Mouse (Mus musculus) gastrocnemius, adult 8-10 months (tissue): ENCODE data around the gene Gbp2b. TPM values are rescaled to one million over a fixed set of nuclear protein-coding genes. Genes with fewer than 3 reads are reported as not detected.
"Not testable (repeated sequence)": the region's sequence is repeated elsewhere in the genome, so short reads cannot be mapped to it uniquely, and the experiment has no call there.

ENCODE experiments used
- DNase-seq, 2 experiments: peaks; one replicate each; pipeline ENCODE4 v3.0.0; 2022; ENCODE audit warnings: low spot score in 2 of 2
- microRNA-seq: library from miRNA; unstranded; fragments of <30 nt; microRNA quantifications from one replicate; pipeline ENCODE4 v1.2.0, GENCODE M21; 2022
- total RNA-seq, 4 experiments: library from RNA; stranded (reverse); gene quantifications; 2 replicates each; pipeline ENCODE4 v1.2.4; 2022

Gene Gbp2b
- total RNA-seq, 4 experiments from 2014 or later = not detected

DNA sequence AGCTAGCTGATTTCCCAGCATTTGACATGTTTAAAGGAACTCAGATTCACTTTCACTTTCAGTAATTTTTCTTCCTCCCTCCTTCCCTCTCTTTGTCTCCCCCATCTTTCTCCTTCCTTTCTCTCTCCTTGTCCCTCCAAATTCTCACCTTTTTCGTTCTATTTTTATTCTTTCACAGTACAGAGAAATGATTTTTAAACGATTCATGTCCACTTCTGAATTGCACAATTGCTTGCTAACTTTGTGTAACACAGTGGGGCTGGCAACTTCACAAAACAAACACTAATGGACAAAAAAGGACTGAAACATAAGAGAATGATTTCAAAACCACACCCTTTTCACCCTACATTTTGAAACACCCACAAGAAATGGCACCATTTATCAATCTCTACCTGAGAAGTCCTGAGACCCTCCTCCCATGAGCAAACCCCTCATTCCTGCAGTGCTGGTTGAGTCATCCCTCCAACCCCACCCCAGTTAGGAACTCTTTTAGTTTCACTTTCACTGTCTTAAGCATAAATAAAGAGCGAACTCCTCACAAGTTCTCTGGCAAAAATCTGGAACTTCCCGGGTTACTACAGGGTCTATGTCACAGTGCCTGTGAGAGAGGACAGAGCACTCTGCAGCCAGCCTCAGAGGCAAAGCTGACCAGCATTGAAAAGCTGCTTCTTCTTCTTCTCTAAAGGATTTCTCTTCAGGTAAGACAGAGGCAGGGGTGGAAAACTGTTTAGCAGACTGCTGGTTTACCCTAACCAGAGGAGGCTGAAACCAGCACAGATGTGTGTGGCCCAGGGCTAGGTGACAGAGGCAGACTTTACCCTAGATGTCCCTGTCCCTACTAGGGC, 25.7 kb downstream of the Gbp2b start, which contains the start of gene Gbp2:
TSS of gene Gbp2 (plus strand) at position 492 of the 845 bp plus-strand sequence.
- DNase-seq = peak in 1 of 2 experiments; percentile 7

DNA sequence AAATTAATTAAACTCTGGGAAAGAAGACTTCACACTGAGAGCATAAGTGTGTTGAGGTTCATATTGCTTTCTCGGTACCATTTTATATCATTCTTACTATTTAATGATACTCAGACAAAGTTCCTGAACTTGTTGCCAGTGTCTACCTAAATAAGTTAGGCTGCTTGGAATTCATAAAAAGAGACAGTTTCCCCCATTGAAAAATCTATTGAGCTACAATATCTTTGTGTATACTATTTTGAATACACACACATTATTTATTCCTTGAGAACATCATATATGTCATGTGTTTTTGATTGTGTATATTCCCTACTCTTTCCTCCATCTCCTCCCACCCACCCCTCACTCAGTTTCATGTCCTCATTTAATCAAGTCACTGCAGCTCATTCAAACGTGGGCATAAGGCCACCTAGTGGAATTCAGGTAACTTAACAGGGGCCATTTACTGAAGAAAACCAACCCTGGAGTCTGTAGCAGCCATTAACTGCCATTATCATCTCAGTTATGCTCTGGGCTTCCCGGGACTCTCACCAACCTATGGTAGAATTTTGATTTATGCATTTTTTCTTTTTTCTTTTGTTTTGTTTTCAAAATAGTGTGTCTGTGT, 26.4 kb downstream of the Gbp2b start:
- DNase-seq = no peak

DNA sequence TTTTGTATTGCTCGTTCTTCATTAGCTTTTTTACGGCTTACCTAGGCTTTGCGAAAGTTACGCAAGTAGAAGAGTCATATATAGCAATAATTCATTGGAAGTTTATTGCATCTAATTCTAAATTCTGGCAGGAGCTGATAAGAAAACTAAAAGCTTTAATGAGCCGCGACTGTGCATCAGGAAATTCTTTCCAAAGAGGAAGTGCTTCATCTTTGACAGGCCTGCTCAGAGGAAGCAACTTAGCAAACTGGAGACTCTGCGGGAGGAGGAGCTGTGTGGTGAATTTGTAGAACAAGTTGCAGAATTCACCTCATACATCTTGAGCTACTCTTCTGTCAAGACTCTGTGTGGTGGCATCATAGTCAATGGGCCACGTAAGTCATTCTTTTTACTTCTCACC, 35.7 kb downstream of the Gbp2b start:
- DNase-seq = no peak

- DNase-seq = peak; percentile 18 to 43
Observed at GRCm38 (mm10) chr3:142640201-142640600, 45.6 kb downstream of the Gbp2b start.

GRCm38 (mm10) chr3:142645949-142646348, 51.3 kb downstream of the Gbp2b start:
- peak; percentile 10 to 27 for DNase-seq

GRCm38 (mm10) chr3:142647836-142648235, 53.2 kb downstream of the Gbp2b start:
- not testable (repeated sequence) for DNase-seq

DNA sequence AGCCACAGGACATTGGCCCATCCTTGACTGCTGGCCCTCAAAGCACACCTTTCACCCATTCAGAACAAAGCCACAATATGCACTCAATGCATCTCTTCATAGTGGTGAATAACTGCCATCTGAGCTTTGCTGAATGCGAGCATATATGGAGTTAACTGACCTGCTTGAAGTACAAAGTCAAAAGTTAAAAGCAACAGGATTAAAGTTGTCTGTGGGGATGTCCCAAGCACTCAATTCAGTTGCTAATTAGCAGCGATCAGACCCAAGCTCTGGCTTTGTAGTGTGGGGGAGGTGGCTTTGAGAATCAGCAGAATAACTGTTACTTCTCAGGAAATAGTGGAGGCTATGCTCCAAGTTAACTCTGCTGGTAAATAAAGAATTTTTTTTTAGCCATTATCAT, 55.6 kb downstream of the Gbp2b start:
- no peak for DNase-seq

- no peak for DNase-seq
Observed at GRCm38 (mm10) chr3:142664723-142665122, 70.1 kb downstream of the Gbp2b start.

Small RNA genes lying within 50 kb of the gene (microRNA-seq; reads per million reads assigned to microRNA genes)
- not detected for gene Mir6381

Other genes with a start within 250 kb of the Gbp2b start
- gene Pdlim5, start 199.2 kb upstream of the Gbp2b start, total RNA-seq = 100 to 1,000 TPM; 455 to 713 (median 513) TPM
- gene Gbp5, start 100.9 kb upstream of the Gbp2b start, total RNA-seq = 1 to 10 TPM; 1.7 to 3.7 (median 2.1) TPM
- gene Gbp7, start 64.5 kb upstream of the Gbp2b start, total RNA-seq = 1 to 10 TPM; 3.0 to 7.7 (median 5.5) TPM
- gene Gbp3, start 34.8 kb upstream of the Gbp2b start, total RNA-seq = 1 to 10 TPM; 2.2 to 3.3 (median 2.6) TPM
- gene Gbp2, start 25.8 kb downstream of the Gbp2b start, total RNA-seq = 1 to 10 TPM; 2.1 to 3.7 (median 2.8) TPM
- gene Kyat3, start 106.2 kb downstream of the Gbp2b start, total RNA-seq = 10 to 100 TPM in 3 of 4 experiments, 1 to 10 TPM in 1; 7.4 to 11.1 (median 10.6) TPM
- gene Gtf2b, start 170.2 kb downstream of the Gbp2b start, total RNA-seq = 10 to 100 TPM; 12.9 to 14.9 (median 13.2) TPM